Mouse (Mus musculus): ENCODE data around the gene Igf2. TPM values are rescaled to one million over a fixed set of nuclear protein-coding genes. Genes with fewer than 3 reads are reported as not detected.

Gene Igf2
- polyA plus RNA-seq, 1 experiment from 2014 or later: 815 TPM

GRCm38 (mm10) chr7:142629806-142630205, 36.8 kb downstream of the Igf2 start:
- no peak for ATAC-seq (ENCODE audit: insufficient number of reproducible peaks, insufficient read depth, low FRiP score, low TSS enrichment, low read depth)
- WGBS: 81% methylated on average over 6 of the region's 6 CpGs
- Histone ChIP-seq H3K36me3 (no peaks in the 10 kb centered on the region), H3K9ac (replicated peaks) (no peak overlapping the region), H3K4me3 (replicated peaks) (no peak overlapping the region), H3K27me3 (no peaks in the 10 kb centered on the region), H3K4me2 (no peak overlapping the region), H3K4me1 (replicated peaks) (no peaks in the 10 kb centered on the region), H3K9me3 (no peaks in the 10 kb centered on the region), H3K27ac (no peak overlapping the region)

GRCm38 (mm10) chr7:142622180-142622579, 44.4 kb downstream of the Igf2 start:
- WGBS: 80% methylated on average over 4 of the region's 4 CpGs
- 0 out of 2 replicates have a peak, but pooled peaks cover 12% of the 10 kb centered on the region for H3K36me3 ChIP-seq
- H3K4me3 ChIP-seq (replicated peaks): no peak overlapping the region
- H3K9ac ChIP-seq (replicated peaks): no peak overlapping the region
- no peak overlapping the region for H3K4me2 ChIP-seq
- H3K27ac ChIP-seq: no peak overlapping the region
- no peaks in the 10 kb centered on the region for H3K4me1 ChIP-seq (replicated peaks)
- no peaks in the 10 kb centered on the region for H3K9me3 ChIP-seq
- no peak for ATAC-seq (ENCODE audit: insufficient number of reproducible peaks, insufficient read depth, low FRiP score, low TSS enrichment, low read depth)
- H3K27me3 ChIP-seq: no peaks in the 10 kb centered on the region

GRCm38 (mm10) chr7:142613077-142613476, 53.5 kb downstream of the Igf2 start:
- WGBS: 47% methylated on average over 2 of the region's 2 CpGs
- no peak overlapping the region for H3K9ac ChIP-seq (replicated peaks)
- ATAC-seq (ENCODE audit: insufficient number of reproducible peaks, insufficient read depth, low FRiP score, low TSS enrichment, low read depth): no peak

GRCm38 (mm10) chr7:142610627-142611406, 55.8 kb downstream of the Igf2 start:
- peak overlapping the region; percentile 48 for H3K4me2 ChIP-seq
- WGBS: 2% methylated on average over 12 of the region's 12 CpGs

More at GRCm38 (mm10) chr7:142613077-142613476, 53.5 kb downstream of the Igf2 start:
- Histone ChIP-seq H3K27ac (peak overlapping the region; percentile 9; the same call in 1 of the 2 replicates), H3K36me3 (peaks cover 21% of the 10 kb centered on the region; the same call in 1 of the 2 replicates), H3K27me3 (no peaks in the 10 kb centered on the region), H3K9me3 (no peaks in the 10 kb centered on the region), H3K4me2 (no peak overlapping the region), H3K4me1 (replicated peaks) (peaks cover 38% of the 10 kb centered on the region), H3K4me3 (replicated peaks) (no peak overlapping the region)

GRCm38 (mm10) chr7:142600921-142601320, 65.7 kb downstream of the Igf2 start:
- ATAC-seq (ENCODE audit: insufficient number of reproducible peaks, insufficient read depth, low FRiP score, low TSS enrichment, low read depth): no peak
- 0 out of 2 replicates have a peak overlapping the region, but pooled peaks have one; percentile 43 for H3K27ac ChIP-seq
- peaks cover 43% of the 10 kb centered on the region for H3K4me1 ChIP-seq (replicated peaks)

More at GRCm38 (mm10) chr7:142610627-142611406, 55.8 kb downstream of the Igf2 start:
- peak; percentile 88 for ATAC-seq (ENCODE audit: insufficient number of reproducible peaks, insufficient read depth, low FRiP score, low TSS enrichment, low read depth)
- Histone ChIP-seq H3K9ac (replicated peaks) (peak overlapping the region; percentile 42; the same call in 1 of the 2 replicates), H3K27me3 (no peaks in the 10 kb centered on the region), H3K4me3 (replicated peaks) (peak overlapping the region; percentile 16; the same call in 1 of the 2 replicates), H3K27ac (peak overlapping the region; percentile 94), H3K36me3 (peaks cover 8% of the 10 kb centered on the region; the same call in 1 of the 2 replicates), H3K9me3 (no peaks in the 10 kb centered on the region), H3K4me1 (replicated peaks) (peaks cover 38% of the 10 kb centered on the region)

More at GRCm38 (mm10) chr7:142600921-142601320, 65.7 kb downstream of the Igf2 start:
- H3K4me3 ChIP-seq (replicated peaks): no peak overlapping the region
- no peak overlapping the region for H3K4me2 ChIP-seq
- H3K9me3 ChIP-seq: no peaks in the 10 kb centered on the region
- no peaks in the 10 kb centered on the region for H3K27me3 ChIP-seq
- no peak overlapping the region for H3K9ac ChIP-seq (replicated peaks)
- WGBS: 87% methylated on average over 2 of the region's 2 CpGs
- no peaks in the 10 kb centered on the region for H3K36me3 ChIP-seq

MicroRNA genes within 50 kb of the gene (microRNA counts, 519-probe panel; counts per million panel counts)
- not detected for microRNA mmu-miR-483

Small RNAs within 50 kb of the gene (microRNA-seq; reads per million reads assigned to microRNA genes)
- 4,294 reads per million, percentile 89 among the genes with 10 or more reads in this experiment for gene Mir483

Other genes starting within 250 kb of the Igf2 start
- gene Syt8, start 232.0 kb downstream of the Igf2 start, polyA plus RNA-seq (2016; fragmentation: Nextera tagmentation; extraction: Ambion mirVana): 0.60 TPM in 1 of 2 replicates, not detected in the other
- 14.4 and 15.3 TPM in 2 replicates for gene Tnni2, start 225.0 kb downstream of the Igf2 start, polyA plus RNA-seq (2016; fragmentation: Nextera tagmentation; extraction: Ambion mirVana)
- gene Lsp1, start 206.0 kb downstream of the Igf2 start, polyA plus RNA-seq (2016; fragmentation: Nextera tagmentation; extraction: Ambion mirVana): 30.2 and 30.3 TPM in 2 replicates
- 14.3 and 17.3 TPM in 2 replicates for gene Tnnt3, start 168.0 kb downstream of the Igf2 start, polyA plus RNA-seq (2016; fragmentation: Nextera tagmentation; extraction: Ambion mirVana)
- gene Mrpl23, start 134.1 kb downstream of the Igf2 start, polyA plus RNA-seq (2016; fragmentation: Nextera tagmentation; extraction: Ambion mirVana): 29.4 and 33.3 TPM in 2 replicates
- gene Gm49394, start 3.1 kb upstream of the Igf2 start, polyA plus RNA-seq (2016; fragmentation: Nextera tagmentation; extraction: Ambion mirVana): not detected in 2 replicates
- gene Ins2, start 76.6 kb upstream of the Igf2 start, polyA plus RNA-seq (2016; fragmentation: Nextera tagmentation; extraction: Ambion mirVana): not detected in 2 replicates

Measured in limb, embryonic 12.5 days (tissue).